Mouse (Mus musculus) liver (tissue): ENCODE results near the gene Ifitm6.
"Not testable (repeated sequence)": the region's sequence is repeated elsewhere in the genome, so short reads cannot be mapped to it uniquely, and the experiment has no call there.

Experiments
- DNase-seq: peaks from one replicate; pipeline ENCODE4 v3.0.0-alpha.2; 2020; ENCODE audit warnings: mixed read lengths

Ifitm6 gene

GRCm38 (mm10) chr7:141008312-141008761 is 9.4 kb downstream of the Ifitm6 start:
- peak; percentile 52 for DNase-seq

GRCm38 (mm10) chr7:141006914-141007313 is 10.8 kb downstream of the Ifitm6 start:
- no peak for DNase-seq

- DNase-seq = no peak
Observed at GRCm38 (mm10) chr7:141006446-141006845, 11.3 kb downstream of the Ifitm6 start.

- DNase-seq = no peak
Observed at GRCm38 (mm10) chr7:141003248-141004010, 14.3 kb downstream of the Ifitm6 start.

- no peak for DNase-seq
Observed at GRCm38 (mm10) chr7:141000881-141001708, 16.6 kb downstream of the Ifitm6 start.

- DNase-seq = no peak
Observed at GRCm38 (mm10) chr7:140998853-140999700, 18.6 kb downstream of the Ifitm6 start.

- DNase-seq = no peak
Observed at GRCm38 (mm10) chr7:140997817-140998216, 19.9 kb downstream of the Ifitm6 start.

GRCm38 (mm10) chr7:140991117-140991689 is 26.5 kb downstream of the Ifitm6 start:
- DNase-seq = peak; percentile 29

- peak; percentile 28 for DNase-seq
Observed at GRCm38 (mm10) chr7:140990622-140991021, 27.1 kb downstream of the Ifitm6 start.

- DNase-seq = no peak
Observed at GRCm38 (mm10) chr7:140990185-140990584, 27.5 kb downstream of the Ifitm6 start.

GRCm38 (mm10) chr7:140989022-140989421 is 28.7 kb downstream of the Ifitm6 start:
- DNase-seq = no peak

GRCm38 (mm10) chr7:140987182-140988138 is 30.3 kb downstream of the Ifitm6 start:
- no peak for DNase-seq

- no peak for DNase-seq
Observed at GRCm38 (mm10) chr7:140982971-140983370, 34.8 kb downstream of the Ifitm6 start.

- no peak for DNase-seq
Observed at GRCm38 (mm10) chr7:140981704-140982103, 36.0 kb downstream of the Ifitm6 start.

- not testable (repeated sequence) for DNase-seq
Observed at GRCm38 (mm10) chr7:140976720-140977119, 41.0 kb downstream of the Ifitm6 start.

GRCm38 (mm10) chr7:140975465-140975864 is 42.3 kb downstream of the Ifitm6 start:
- no peak for DNase-seq

GRCm38 (mm10) chr7:140974940-140975339 is 42.8 kb downstream of the Ifitm6 start:
- no peak for DNase-seq

- no peak for DNase-seq
Observed at GRCm38 (mm10) chr7:140973396-140974165, 44.1 kb downstream of the Ifitm6 start.

GRCm38 (mm10) chr7:140971479-140972171 is 46.1 kb downstream of the Ifitm6 start:
- no peak for DNase-seq

- DNase-seq = no peak
Observed at GRCm38 (mm10) chr7:140970931-140971330, 46.8 kb downstream of the Ifitm6 start.
